1 mouse cellular context compared by ENCODE assay signal in genomic region chr11:48776664-48777063, GRCm38 (mm10).
TF ChIP-seq lines count a peak whose summit lies in the region.

No protein-coding gene starts in this region.

TF ChIP-seq in MEL, 35 proteins besides CTCF, POLR2A, EP300 and RAD21:
- TF ChIP-seq POLR2AphosphoS5 (IDR thresholded peaks at IDR 0.05; ENCODE audit: borderline replicate concordance, low read depth, low read length) (no peak), SMC3 (IDR thresholded peaks at IDR 0.05; ENCODE audit: low read depth, low read length) (peak; percentile 71), USF1 (IDR thresholded peaks at IDR 0.05; ENCODE audit: low read depth, low read length) (peak; percentile 71; the same call in 1 of the 2 replicates), MYC (IDR thresholded peaks at IDR 0.05; ENCODE audit: low read depth, low read length) (peak; percentile 92), MEF2A (IDR thresholded peaks at IDR 0.05; ENCODE audit: extremely low read depth, insufficient replicate concordance, low read depth, low read length, poor library complexity, severe bottlenecking) (no peak), MAX (IDR thresholded peaks at IDR 0.05; ENCODE audit: low read length) (peak; percentile 88), KAT2A (conservative IDR thresholded peaks at IDR 0.05; ENCODE audit: low read depth, low read length) (no peak), TBP (IDR thresholded peaks at IDR 0.05; ENCODE audit: low read depth, low read length) (0 out of 2 replicates have a peak, but pooled peaks have one; percentile 60), HCFC1 (IDR thresholded peaks at IDR 0.05; ENCODE audit: low read depth, low read length) (peak; percentile 43; the same call in 1 of the 2 replicates), ZNF384 (IDR thresholded peaks at IDR 0.05; ENCODE audit: low read depth, low read length) (no peak), MAZ (IDR thresholded peaks at IDR 0.05; ENCODE audit: low read depth, low read length) (0 out of 2 replicates have a peak, but pooled peaks have one; percentile 18), GATA1 (IDR thresholded peaks at IDR 0.05; ENCODE audit: low read depth, low read length) (no peak), POLR2AphosphoS2 (IDR thresholded peaks at IDR 0.05; ENCODE audit: low read length) (no peak), SIN3A (IDR thresholded peaks at IDR 0.05; ENCODE audit: low read length) (peak; percentile 69), JUND (IDR thresholded peaks at IDR 0.05; ENCODE audit: low read depth, low read length) (no peak), MXI1 (IDR thresholded peaks at IDR 0.05; ENCODE audit: low read depth, low read length) (peak; percentile 95), CHD2 (IDR thresholded peaks at IDR 0.05; ENCODE audit: low read length) (no peak), RCOR1 (IDR thresholded peaks at IDR 0.05; ENCODE audit: low read depth, low read length) (peak; percentile 44)
